Mouse (Mus musculus) kidney, postnatal 4 days (tissue): ENCODE measurements around the gene Atp2c2.

ENCODE experiments used
- DNase-seq, 2 experiments: peaks; one replicate each; pipeline ENCODE4 v3.0.0; 2021; ENCODE audit warnings: mixed read lengths in 2 of 2

Atp2c2 gene

DNA sequence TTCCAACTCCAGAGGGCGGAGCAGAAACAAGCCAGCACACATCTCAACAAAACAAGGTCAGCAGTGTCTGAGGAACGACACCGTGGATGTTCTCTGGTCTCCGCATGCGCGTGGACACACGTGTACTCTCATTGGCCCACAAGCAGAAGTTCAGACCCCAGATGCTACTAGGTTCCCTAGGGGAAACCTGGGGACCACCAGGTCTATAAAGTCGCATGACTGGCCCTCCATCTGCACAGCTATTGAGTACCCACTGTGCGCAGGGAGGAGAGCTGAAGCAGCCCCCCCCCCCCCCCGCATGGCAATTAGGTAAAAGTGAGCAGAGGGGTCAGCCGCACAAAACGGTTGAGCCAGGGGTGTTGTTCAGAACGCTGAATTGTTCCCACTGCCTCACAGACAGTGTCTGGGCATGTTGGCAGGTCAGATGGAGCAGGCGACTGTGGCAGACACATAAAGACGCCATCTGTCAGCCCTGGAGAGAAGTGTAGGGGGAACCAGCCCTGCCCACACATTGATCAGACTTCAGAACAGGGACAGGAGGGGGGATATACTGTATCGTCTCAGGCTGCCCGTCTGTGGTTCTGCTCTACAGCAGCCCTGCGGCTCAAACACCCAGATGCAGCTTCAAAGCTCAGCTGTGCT, 86.1 kb downstream of the Atp2c2 start:
- DNase-seq = no peak

- DNase-seq = no peak
Observed at GRCm38 (mm10) chr8:119786871-119787270, 87.1 kb downstream of the Atp2c2 start.

GRCm38 (mm10) chr8:119787341-119787740, 87.5 kb downstream of the Atp2c2 start:
- no peak for DNase-seq

DNA sequence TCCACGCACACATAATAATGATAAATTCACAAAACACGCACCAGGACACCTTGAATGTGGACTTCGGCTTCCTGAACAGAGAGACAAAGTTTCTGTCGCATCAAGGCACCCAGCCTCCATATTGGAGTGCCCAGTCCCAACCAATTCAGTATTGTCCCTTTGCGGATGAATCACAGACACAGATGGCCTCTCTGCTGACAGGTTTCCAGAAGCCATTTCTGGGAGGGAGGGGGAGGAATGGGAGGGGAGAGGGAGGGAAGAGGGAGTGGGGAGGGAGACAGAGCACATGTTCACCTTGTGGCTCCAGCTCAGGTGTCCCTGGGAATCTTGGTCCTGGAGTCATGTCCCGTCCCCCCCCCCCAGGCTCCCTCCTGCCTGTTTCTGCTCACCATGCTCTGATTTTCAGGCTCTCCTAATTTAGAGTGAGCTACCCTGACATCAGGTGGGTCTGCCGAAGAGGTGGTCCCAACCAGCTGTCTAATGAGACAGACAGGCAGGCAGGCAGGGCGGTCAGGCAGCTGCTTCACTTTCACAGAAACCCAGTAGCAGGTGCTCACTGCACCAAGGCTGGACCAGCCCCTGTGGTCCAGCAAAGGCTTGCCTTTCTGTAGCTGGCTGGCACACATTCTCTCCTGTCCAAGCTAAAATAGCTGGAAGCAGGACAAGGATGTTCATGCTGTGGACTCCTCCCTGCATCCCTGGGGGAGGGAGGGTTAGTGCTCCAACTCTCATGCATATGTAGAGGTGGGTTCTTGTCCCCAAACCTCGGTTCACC, 89.0 kb downstream of the Atp2c2 start:
- DNase-seq = no peak

DNA sequence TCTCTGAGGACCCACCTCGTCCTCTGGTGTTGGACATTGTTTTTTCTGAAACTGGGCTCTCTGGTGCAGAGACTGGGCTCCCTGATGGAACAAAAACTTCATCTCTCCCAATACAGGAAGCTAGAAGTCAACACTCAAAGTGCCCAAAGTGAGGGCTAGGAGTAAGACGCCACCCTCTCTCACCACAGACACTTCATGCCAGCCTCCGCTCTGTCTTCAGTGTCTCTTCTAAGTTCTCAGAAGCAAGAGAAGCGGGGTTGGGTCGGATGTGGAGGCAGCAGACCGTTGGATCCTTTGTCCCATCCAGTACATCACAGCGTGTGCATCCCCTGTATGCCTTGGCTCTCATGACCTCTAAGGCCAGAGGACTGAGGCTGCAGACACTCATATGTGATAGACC, 89.8 kb downstream of the Atp2c2 start:
- DNase-seq = no peak

DNA sequence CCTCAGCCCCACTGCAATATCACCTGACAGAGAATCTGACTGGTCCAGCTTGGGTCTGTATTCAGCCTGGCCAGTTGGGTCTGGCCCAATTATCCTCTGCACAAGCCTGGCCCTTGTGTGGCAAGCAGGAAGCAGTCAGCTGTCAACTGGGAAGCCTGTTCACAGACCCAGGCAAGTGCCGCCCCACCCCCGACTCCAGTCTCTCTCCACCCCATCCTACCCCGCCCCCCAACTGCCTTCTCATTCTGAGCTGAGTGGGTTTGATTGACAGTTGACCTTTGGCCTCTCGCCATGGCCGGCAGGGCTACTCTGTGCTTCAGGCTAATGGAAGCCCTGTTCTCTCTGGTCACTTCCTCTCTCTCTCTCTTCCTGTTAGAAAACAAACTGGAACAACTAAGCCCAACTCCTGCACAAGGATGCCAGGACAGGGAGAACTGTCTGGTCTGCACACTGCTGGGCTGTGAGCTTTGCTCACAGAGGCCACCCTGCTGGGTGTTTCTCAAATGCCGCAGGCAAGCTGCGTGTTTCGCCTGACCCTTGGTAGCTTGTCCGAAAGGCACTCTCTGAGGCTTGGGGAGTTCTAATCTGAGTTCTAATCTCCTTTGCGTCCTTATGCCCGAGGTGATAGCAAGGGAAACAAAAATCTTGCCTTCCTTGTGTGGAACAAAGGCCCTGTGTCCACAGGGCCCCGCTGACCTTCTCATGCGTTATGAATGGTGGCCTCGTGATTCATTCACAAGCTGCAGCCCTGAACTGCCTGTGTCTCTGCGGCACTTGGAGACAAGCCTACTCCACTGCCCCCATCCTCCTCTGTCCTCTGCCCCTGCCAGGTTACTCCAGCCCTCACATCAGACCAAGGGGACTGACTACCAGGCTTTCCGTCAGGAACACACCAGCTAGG, 92.2 kb downstream of the Atp2c2 start:
- DNase-seq = peak; percentile 61 to 79

- DNase-seq = no peak
Observed at GRCm38 (mm10) chr8:119794689-119795088, 94.9 kb downstream of the Atp2c2 start.

GRCm38 (mm10) chr8:119795651-119796050, 95.8 kb downstream of the Atp2c2 start:
- DNase-seq = no peak

DNA sequence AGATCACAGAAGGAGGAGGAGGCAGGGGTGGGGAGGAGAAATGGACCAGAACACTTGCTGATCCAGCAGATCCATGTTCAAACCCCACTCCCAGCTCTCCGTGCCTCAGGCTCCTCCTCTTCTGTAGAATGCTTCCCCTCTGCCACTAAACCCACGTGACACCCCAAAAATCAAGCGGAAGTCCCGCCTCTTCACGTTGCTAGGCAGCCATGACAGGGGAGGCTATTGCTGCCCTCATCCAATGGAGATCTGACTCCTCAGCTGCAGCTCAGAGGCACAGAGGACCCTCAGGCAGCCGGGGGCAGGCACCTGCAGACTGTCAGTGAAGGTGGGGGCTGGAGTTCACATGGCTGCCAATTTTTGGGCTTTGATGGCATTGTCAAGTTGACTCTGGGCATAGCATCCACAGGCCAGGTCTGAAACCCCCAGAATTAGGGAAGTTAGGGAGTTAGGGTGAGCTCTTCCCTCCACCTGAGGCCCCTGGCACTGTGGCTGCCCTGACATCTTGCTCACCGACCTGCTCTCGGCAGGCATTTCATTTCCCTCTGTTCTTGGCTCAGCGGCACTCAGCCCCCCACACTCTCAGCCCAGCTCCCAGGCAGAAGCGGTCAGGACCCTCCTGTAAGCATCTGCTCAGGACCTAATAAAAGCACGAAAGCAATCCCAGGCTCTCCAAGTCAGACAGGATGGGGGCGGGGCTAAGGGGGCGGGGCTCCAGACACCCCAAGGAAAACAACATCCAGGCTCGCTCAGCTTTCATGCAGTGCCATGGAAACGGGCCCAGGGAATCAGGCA, 98.6 kb downstream of the Atp2c2 start:
- DNase-seq = peak; percentile 75 to 82

DNA sequence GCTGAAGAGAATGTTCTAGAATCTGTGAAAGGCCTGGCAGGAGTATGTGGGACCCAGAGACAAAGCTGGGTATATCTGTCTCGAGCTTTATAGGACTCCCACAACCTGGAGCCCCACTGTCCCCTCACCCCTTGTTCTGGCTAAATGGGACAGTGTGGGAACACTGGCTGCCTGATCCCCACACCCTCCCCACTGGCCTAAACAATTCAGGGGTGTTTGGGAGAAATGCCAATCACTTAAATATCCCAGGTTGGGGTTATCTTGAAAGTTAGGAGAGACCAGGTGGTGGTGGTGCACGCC, 99.1 kb downstream of the Atp2c2 start:
- no peak for DNase-seq

- no peak for DNase-seq
Observed at GRCm38 (mm10) chr8:119801168-119801567, 101.4 kb downstream of the Atp2c2 start.

DNA sequence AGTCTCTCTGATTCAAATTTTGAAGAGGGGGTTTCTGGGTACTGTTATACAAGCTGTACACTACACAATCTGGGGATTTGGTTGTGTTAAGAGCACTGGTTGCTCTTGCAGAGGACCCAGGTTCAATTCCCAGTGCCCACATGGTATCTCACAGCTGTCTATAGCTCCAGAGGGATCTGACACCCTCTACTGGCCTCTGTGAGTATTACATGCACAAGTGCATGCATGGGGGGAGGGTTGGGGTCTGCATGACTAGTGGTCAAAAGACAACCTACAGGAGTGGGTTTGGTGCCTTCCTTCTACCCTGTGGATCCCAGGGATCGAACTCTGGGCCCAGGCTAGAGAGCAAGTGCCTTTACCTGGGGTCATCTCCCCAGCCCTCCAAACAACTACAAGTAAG, 102.8 kb downstream of the Atp2c2 start:
- no peak for DNase-seq

GRCm38 (mm10) chr8:119805275-119805674, 105.5 kb downstream of the Atp2c2 start:
- DNase-seq = no peak

DNA sequence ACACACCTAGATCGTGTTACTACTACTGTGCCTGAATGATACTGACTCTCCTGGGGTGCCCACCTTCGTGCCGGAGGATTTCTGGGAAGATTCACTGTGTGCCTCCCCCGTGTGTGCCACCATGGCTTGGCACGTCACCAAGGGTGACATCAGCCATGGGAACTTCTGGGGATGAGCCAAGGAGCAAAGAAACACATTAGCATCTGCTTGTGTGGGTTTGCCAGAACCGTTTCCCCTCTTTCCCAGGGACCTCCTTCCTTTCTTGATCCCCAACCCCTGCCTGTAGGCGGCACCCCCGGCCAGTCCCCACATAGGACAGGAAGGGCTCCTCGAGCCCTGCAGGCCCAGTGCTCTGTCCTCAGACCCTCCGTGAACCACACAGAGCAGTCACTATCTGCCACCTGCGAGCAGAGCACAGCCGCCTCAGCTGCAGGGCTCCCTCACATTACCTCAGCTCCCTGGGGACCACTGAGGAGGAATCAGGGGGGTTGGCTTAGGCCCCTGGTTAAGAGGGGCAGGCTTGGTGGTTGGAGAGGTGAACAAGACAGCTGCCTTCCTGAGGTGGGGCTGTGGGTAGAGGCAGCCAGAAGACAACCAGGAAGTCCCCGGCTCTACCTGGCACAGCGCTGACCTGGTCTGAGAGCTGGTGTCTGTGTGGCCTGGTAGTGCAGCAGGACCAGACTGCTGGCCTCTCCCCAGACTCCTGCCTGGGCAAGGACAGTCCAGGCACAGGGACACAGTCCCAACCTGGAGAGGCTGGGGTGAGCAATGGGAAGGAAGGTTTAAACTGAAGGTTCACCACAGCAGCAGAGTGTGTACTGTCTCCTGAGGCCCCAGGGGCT, 106.8 kb downstream of the Atp2c2 start:
- peak in 1 of 2 experiments; percentile 50 for DNase-seq
